Mouse (Mus musculus): Measurements from ENCODE around the gene Gabbr2.

DNA sequence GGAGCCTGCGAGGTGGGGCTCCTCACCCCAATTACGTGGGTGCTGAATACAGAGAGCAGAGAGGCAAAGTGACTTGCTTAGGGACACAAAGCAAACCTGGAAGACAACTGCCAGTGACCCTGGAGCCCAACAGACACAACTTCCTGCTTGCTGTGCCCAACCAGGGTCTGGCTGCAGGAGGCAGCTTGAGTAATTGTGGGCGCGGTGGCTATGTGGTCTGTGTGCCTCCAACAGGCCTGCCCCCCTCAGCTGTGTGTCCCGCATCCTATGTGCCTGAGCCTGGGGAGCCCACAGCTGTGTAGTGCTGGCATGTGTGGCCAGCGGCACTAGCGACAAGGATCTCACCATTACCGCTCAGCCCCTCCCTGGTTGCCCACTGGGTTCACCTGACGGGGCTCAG lies 377.0 kb downstream of the Gabbr2 start:
- TF ChIP-seq CTCF (conservative IDR thresholded peaks at IDR 0.05 in 1 of 2, IDR thresholded peaks at IDR 0.05 in 1 of 2; ENCODE audit: low read depth in 2 of 2, low read length in 2 of 2) = no peak
- TF ChIP-seq ELF1 (IDR thresholded peaks at IDR 0.05; ENCODE audit: low read depth, low read length) = no peak
- no peak for TF ChIP-seq ETS1 (conservative IDR thresholded peaks at IDR 0.05; ENCODE audit: low read depth, low read length)
- TF ChIP-seq ZMIZ1 (IDR thresholded peaks at IDR 0.05; ENCODE audit: low read depth, low read length) = no peak
- TF ChIP-seq ZKSCAN1 (IDR thresholded peaks at IDR 0.05; ENCODE audit: borderline replicate concordance, low read depth, low read length) = no peak
- TF ChIP-seq MYC (IDR thresholded peaks at IDR 0.05; ENCODE audit: low read depth, low read length) = no peak
- no peak for TF ChIP-seq EP300 (IDR thresholded peaks at IDR 0.05; ENCODE audit: low read length)
- no peak for TF ChIP-seq UBTF (IDR thresholded peaks at IDR 0.05; ENCODE audit: low read depth, low read length)
- TF ChIP-seq RAD21 (IDR thresholded peaks at IDR 0.05; ENCODE audit: low read depth, low read length) = no peak
- TF ChIP-seq CHD1 (IDR thresholded peaks at IDR 0.05; ENCODE audit: low read depth, low read length) = no peak
- no peak for TF ChIP-seq ZC3H11A (IDR thresholded peaks at IDR 0.05; ENCODE audit: low read depth, low read length)
- TF ChIP-seq JUND (conservative IDR thresholded peaks at IDR 0.05; ENCODE audit: low read depth, low read length) = no peak
- TF ChIP-seq ZNF384 (IDR thresholded peaks at IDR 0.05; ENCODE audit: low read depth, low read length) = no peak
